Mouse (Mus musculus): Measurements from ENCODE around the gene Ghdc.
A peak's percentile ranks its signal among the peaks of the same experiment; 100 is the strongest.

Ghdc gene

DNA sequence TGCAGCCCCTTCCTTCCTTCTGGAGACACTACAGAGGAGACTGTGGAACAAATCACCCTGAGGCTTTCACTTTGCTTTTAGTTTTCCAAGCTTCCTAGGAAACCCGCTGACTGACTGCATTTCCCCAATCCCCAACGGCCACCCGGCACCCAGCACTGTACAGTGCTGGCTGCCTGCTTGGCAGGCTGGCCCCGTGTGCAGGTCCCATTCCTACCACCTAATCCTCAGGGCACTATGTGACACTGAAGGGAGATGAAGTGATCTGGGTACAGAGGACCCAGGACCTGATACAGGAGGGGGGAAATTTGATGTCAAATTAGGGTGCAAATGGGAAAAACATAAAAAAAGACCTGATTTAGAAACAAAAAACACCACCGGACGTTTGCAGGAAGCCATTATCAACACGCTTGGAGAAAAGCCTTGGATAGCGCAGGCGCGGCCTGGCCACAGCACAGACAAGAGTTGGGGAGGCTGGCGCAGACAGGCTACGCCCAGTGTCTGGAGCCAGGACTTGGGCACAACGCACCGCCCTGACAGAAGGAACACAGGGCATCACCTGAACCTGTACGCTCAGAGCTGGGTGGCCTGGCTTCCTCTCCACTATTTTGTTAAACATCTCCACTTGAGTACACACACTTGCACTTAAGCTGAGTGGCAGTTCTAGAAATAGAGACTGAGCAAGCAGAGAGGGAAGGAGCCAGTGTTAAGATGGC, 11.2 kb upstream of the Ghdc start:
- no peak for DNase-seq

DNA sequence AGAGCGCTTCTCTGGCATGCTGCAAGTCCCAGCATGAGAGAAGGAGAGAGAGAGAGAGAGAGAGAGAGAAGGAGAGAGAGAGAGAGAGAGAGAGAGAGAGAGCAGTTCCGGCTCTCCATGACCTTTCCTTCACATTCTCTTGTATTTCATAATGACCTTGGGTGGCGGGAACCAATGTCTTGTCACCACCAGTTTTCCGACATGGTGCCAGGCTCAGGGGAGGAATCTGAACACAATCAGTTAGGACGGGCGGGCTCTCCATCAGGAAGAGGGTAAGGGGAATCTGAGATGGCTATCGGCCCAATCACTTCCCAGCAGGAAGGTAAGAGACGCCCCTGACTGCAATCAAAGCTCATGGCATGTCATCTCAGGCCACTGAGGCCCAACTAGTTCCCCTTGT, 9.5 kb upstream of the Ghdc start:
- no peak for DNase-seq

DNA sequence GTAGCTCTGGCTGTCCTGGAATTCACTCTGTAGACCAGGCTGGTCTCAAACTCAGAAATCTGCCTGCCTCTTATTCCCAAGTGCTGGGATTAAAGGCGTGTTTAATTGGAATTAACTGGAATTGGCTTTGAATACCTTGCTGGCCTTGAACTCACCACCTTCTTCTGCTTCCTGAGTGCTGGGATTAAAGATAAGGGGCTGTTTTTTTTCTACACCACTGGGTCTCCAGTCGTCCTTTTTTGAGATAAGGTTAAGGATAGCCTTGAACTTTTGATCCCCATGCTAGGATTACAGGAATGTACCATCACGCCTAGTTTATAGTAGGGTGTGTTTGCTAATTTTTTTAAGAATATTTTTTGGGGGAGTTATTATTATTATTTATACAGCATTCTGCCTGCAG, 7.3 kb upstream of the Ghdc start:
- DNase-seq: no peak

DNA sequence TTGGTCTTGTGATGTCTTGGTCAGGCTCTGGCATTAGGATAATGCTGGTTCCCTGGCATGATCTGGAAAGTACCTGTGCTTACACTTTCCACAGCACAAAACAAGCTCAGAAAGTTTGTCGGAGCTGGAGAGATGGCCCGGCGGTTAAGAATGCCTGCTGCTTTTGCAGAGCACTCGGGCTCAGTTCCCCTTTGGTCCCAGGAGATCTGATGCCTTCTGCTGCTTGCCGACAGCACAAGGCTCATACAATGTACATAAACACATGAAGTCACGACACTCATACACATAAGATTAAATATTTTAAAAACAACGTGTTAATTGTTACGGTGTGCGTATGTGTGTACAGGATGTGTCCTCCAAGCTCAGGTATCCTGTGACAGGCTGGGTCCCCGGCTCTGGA, 5.2 kb upstream of the Ghdc start:
- DNase-seq: no peak

DNA sequence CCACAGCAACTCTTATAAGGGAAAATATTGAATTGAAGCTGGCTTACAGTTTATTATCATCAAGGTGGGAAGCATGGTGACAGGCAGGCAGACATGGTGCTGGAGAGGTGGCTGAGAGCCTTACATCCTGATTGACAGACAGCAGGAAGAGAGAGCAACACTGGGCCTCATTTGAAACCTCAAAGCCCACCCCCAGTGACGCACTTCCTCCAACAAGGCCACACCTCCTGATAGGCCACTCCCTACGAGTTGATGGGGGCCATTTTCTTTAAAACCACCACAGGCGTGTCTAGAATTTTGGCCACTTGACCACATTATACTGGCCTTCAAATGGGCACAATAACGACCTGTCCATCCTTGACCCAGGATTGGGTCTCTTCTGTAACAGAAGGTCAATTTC, 3.5 kb upstream of the Ghdc start:
- DNase-seq: no peak

DNA sequence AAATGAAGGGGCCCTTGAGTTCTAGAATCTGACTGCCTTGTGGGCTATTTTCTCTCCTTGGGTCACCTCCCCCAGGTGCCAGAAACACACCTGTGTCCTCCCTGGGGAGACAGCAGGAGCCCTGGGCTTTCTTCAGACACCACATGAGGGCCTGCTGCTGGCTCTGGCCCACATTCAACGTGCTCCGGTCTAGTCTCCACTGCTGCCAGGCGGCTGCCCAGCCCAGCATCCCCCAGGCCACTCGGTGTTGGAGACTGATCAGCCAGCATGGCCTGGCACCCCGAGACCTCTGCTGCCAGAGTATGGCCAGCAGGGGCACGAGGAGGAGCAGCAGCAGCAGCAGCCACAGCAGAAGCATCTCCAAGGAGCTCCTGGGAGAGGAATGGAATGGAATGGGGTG, 777 bp downstream of the Ghdc start:
- DNase-seq: no peak

DNA sequence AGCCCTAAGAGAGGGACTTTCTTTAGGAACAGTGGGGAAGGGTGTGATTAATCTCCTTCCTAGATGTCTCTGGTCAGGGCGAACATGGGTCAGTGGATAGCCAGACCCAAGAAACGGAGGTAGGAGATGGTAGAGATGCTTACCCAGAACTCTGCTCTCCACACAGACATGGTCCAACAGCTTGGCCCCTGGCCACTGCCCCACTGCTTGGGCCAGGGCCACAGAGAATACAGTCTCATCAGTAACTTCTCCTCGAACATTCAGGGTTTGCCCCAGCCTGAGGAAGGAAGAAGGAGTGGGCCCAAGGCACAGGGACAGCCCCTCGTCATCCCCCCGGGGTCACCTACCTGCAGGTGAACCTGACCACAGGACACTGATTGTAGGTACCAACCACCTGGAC, 2.9 kb downstream of the Ghdc start:
- no peak for DNase-seq

DNA sequence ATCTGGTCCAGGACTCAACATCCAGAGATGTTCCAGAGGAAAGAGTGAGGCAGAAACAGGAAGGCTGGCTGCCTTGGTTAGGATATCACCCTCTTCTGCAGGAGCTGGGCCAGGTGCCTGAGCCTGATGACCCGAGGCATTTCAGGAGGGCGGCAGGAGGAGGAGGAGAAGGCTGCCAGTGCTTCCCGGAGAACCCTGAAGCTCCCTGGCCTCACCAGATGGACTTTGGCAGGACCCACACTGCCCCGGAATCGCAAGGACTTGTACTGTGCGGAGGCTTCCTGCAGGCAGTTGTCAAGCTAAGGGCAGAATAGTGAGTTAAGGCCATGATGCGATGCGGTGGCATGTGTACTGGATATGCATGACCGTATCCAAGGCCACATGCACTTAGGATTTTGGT, 4.0 kb downstream of the Ghdc start:
- no peak for DNase-seq

DNA sequence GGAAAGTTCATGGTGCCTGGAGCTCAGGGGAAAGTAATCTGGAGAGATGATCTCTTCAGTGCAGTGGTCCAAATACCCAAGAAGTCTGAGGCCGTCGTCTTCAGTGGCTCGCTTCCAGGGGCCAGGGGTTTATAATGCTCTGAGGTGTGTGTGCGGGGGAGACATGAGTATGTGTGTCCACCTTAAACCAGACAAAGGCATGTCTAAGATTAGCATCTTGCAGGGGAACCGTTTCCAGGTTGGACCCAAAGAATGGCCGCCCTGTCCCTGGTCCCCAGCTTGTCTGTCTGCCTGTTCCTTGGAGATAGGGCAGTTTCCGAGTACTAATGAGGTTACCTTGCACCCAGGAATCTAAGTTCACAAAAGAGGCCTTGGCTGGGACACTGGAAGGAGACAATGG, 7.9 kb downstream of the Ghdc start, which contains the start of gene Hcrt:
Gene Hcrt (minus strand): TSS at position 101 of the 400 bp plus-strand sequence.
- DNase-seq: no peak

DNA sequence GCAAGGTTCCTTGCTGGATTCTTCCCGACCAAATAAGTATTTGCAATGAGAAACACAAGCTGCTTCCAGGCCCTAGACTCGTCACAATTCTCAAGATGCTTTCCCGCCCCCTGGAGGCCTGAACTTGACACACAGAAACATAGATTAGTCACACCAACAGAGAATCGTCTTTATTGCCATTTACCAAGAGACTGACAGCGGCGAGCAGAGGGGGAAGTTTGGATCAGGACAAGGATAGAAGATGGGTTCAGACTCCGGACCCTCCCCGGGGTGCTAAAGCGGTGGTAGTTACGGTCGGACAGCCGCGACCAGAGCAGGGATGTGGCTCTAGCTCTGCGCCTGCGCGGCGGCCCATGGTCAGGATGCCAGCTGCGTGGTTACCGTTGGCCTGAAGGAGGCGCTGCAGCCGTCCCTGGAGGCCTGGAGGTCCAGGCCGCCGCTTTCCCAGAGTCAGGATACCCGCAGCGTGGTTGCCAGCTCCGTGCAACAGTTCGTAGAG, 9.2 kb downstream of the Ghdc start:
- DNase-seq: peak; percentile 78 to 80

DNA sequence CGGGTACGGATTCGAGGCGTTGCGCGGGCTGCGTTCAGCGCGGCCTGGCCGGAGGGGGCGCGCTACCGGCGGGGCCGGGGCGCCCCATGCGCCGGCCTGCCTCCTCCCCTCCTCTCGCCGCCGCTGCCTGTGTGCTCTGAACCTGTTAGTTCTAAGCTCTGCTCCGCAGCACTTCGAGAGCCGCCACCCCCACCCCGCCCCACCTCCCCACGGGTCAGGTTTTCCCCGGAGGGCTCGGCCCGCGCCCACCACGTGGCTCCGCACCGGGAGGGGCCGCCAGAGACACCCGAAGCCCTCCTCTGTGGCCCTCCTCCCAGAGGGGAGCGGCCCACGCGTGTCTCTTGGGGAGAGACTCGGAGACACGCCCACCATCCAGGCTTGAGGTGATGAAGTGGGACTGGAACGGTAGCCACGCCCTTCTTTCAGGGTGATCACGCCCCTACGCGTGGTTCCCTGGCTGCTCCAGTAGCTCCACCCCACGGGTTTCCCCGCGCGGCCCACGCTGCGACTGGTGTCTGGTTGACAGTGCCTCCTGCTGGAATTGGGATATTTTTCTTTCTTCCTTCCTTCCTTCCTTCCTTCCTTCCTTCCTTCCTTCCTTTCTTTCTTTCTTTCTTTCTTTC, 11.0 kb downstream of the Ghdc start, which contains the start of gene Kcnh4:
Gene Kcnh4 (minus strand): TSS at position 332 of the 623 bp plus-strand sequence.
- DNase-seq: peak; percentile 72 to 83

DNA sequence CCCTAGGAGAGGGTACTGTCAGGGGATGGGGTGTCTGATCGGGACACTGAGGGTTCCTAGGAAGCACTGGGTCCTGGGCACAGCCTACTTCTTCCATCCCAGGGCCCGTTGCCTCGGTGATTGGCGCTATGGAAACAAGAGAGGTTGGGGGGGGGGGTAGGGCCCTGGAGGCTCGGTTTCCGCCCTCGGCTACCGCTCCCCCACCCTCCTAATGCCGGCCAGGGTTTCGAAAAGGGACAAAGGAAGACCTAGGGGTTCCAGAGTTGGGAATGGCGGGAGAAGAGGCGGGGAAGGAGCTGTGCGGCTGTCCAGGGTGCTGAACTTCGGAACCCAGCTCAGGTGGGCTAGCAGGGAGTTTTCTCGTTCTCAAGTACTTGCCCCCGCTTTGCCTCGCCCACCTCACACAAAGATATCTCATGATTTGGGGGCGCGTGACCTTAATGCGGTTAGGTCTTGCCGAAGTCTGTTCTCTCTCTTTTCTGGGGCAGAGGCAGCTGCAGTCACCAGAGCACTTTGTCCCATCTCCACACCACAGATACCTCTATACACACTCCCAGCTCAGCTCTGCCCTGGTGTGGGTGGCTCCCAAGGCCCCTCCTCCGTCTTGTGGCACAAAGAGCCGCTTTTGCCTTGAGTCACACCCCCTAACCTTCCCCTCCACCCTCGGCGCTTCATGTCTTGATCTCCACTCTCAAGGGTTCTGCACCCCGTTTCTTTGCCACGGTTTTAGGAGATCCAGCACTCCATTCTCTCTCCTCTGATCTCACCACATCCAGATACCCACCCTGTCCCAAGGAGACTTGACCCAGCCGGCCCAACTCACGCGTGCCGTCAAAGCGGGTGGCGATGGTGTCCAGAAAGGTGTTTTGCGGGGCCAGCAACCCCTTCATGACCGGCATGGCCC, 11.8 kb downstream of the Ghdc start:
- DNase-seq: peak; percentile 50 to 54

DNA sequence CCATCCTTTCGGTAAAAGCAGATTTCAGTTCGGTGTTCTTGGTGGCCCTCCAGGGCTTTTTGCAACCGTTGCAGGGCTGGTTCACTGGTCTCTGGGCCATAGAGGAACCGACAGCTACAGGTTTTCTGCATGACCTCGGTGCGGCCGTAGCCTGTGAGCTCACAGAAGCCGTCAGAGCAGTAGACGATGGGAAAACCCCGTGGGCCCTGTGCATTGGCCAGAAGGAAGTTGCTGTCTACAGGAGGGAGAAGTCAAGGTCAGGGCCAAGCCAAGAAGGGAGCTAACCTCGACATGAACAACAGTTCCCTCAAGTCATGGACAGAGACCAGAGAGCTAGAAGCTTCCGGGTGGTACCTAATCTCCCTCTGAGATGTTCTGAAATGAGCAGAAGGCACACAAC, 13.2 kb downstream of the Ghdc start:
- DNase-seq: no peak

DNA sequence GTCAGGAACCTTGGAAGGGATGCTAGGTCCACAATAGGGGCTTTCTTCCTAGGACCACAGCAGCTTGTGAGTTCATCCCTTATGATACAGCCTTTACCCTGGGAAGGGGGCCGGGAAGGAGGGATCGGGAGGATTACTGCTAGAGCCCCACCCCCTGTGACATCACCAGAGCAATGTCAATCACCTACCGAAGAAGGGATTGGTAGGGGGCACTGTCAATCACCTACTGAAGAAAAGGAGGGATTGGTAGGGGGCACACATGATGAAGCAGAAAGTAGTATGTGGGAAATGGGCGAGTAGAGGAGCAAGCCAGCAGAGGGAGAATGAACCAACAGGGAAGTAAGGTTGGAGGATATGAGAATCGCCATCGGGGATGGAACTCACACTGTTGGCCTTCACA, 14.3 kb downstream of the Ghdc start:
- DNase-seq: no peak

DNA sequence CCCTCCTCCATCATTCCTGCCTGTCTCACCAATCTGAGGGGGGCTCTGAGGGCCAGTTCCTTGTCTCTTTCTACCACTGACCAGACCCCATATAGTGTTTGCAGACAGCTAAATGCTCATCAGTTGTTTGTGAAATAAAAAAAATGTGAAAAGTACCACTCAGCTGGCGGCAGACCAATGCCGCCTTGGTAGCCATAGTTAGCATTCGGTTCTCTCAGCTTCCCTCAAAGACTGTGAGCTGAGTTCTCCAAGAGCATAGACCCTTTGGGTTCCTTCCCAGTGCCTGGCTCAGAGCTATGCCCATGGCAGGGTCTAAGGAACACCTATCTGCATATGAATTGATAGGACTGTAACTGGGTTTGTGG, 16.1 kb downstream of the Ghdc start:
- no peak for DNase-seq

DNA sequence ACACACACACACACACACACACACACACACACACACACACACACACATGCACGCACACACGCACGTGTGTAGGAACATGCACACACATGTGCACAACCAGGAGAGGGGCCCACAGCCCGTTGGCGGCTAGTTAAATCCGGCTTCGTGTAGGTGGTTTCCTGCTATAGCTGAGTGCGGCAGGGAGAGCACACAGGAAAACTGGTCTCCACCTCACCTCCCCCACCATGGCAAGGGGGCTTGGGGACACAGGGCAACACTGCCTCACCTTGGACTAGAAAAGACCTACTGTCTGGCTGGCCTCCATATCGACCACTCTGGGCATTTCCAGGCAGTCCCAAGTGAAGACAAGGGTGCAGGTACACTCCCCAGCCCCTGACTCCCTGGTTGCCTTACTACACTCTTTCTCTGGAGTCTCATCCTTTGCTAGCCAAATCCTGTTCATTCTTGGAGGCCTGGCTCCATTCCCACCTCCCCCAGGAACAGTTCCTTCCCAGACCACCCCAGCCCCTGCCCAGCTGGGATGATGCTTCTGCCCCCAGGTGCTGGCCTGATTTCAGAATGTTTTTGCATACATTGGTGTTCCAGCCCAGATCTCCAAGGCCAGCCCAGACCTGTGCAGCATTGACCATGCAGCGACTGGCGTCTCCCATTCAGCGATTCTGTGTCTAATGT, 16.6 kb downstream of the Ghdc start:
- DNase-seq: no peak

DNA sequence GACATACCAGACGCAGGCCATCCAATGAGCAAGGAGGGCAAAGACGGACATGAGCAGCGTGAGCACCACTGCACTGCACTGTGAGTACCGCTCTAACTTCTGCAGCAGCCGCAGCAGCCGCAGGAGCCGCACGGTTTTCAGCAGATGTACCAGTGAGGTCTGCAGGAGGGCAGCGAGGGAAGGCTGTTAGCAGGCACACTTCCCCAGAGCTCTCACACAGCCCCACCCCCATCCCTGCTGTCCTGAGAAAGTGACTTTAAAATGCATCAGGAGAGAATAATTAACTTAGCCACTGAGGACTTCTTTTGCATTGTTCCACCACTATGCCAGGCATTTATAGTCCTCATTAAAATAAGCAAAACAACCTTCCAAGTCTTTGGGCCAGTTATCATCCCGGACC, 18.5 kb downstream of the Ghdc start:
- DNase-seq: no peak

DNA sequence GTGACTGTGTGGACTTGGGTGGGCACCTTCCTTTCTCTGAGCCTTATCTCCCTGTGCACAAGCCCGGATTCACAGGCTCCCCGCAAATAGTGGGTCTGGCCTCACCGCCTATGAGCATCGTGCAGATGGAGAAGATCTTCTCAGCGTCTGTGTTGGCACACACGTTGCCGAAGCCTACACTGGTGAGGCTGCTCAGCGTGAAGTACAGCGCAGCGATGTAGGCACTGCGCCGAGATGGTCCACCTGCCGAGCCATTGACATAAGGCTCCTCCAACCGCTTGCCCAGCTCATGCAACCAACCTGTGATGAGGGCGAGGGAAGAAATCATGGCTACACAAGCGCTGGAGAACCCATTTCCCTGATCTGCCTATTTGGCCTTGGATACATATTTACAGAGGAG, 20.6 kb downstream of the Ghdc start:
- no peak for DNase-seq

DNA sequence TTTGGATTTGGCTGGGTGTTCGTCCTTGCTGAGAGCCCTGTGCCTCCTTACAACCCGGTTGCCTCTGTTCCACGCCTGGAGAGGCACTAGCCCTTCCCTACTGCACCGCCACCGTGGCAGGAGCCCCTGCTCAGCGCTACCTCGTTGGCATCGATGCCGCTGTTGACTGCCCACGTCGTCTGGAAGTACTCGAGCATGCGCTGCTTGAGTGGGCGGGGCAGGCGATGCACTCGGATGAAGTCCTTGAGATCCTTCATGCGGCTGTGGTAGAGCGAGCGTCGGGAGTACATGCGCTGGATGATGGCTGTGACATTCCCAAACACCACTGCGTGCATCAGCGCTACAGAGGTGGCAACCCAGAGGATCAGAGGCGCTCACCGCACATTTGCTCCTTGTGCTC, 21.3 kb downstream of the Ghdc start:
- DNase-seq: no peak

DNA sequence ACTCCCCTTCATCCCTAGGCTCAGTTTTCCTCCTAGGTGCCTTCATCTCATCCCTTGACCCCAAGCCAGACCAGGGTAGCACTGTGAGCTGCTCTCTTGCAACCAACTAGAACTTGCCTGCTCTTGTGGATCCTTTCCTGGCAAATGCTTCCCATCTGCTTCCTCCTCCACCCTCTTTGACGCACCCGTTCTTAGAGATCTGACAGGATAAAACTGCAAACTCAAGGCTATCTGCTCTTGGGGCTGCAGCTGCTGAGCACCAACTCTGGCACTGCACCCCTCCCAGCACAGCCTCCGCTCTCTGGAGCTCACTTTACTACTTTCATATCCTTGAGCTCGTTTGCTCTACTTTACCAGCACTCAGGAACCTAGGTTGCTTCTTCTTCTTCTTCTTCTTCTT, 22.1 kb downstream of the Ghdc start:
- DNase-seq: no peak

DNA sequence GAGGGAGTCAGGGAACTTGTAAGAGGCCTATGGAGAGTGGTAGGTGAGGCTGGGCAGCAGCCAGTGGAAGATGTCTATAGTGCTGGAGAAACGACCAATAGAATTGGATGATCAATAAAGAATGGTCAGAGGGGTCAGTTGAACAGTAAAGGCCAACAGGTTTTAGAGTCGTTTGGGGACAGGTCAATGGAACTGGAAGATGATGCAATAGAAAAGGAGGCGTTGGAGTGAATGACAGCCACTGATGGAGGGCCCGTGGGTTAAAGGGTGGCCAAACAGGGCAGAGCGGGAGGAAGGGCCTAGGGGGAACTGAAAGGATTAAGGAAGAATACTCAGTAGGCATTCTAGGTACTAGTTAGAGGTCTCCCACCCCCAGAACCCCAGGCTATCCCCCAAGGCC, 23.6 kb downstream of the Ghdc start:
- no peak for DNase-seq

DNA sequence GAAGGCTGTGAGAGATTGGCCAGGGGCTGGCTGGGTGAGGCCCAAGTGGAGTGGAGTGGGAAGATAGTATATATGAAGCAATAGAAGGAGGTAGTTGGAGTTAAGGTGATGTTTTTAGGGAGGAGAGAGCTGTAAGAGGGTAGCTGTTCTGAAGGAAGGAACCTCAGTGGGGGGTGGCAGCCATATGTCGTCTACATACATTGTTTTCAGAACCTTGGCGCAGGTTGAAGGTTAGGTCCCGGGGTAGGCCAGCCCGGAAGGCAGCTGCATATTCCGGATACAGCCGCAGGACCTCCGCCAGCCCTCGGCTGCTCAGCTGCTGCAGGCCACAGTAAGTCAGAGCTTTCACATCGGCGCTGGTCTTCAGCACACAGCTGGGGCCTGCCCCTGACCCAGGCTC, 24.2 kb downstream of the Ghdc start:
- no peak for DNase-seq

DNA sequence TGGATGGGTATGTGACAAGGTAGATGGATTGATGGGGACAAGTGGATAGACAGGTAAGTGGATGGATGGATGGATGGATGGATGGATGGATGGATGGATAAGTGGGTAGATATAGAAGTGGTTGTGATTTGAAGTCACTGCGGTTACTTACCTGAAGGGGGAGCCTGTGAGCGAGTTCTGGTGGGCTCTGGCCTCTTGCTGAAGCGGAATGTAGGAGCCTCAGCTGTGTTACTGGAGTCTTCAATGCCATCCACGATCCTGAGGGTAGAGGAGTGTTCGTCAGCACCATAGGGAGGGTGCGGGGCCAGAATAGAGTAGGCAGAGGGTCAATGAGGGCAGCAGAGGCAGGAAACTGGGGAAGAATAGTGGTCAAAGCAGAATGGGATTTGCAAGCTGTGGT, 25.7 kb downstream of the Ghdc start:
- DNase-seq: peak; percentile 51

Measured in thymus, postnatal 36 days (tissue).